Mouse (Mus musculus) testis, adult 10 weeks (tissue): ENCODE data around the gene Olfr906. TPM values are rescaled to one million over a fixed set of nuclear protein-coding genes. Genes with fewer than 3 reads are reported as not detected.

ENCODE experiments used
- polyA plus RNA-seq: library from polyadenylated mRNA; stranded (reverse); fragments of 350-450 nt; fragmentation: Illumina TruSeq; extraction: RNeasy Lipid Tissue Mini Kit (QIAGEN cat#74804); gene quantifications from one replicate; pipeline ENCODE4 v1.2.3, GENCODE M21; 2014; ENCODE audit warnings: low read depth, low replicate concordance

The Olfr906 gene
- 0.15 TPM for polyA plus RNA-seq

DNA sequence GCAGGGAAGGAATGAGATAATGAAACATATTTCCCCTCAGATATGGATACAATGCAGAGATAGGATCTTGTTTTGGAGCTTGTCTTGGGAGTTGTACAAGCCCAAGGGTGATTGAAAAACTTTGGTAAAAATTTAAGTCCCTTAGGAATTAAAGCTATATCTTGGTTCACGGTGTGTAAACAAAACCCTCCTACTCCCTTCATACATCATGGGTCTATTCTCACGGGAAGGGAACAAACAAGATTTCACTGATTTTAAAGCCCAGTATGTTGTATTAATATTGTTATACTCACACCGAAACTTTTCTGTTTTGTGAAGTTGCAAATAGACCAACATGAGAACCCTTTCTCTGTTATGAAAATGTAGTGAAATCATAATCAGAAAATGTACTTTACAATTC, at the start of gene Olfr906:
Gene Olfr906 (plus strand): TSS at position 301 of the 400 bp plus-strand sequence.

DNA sequence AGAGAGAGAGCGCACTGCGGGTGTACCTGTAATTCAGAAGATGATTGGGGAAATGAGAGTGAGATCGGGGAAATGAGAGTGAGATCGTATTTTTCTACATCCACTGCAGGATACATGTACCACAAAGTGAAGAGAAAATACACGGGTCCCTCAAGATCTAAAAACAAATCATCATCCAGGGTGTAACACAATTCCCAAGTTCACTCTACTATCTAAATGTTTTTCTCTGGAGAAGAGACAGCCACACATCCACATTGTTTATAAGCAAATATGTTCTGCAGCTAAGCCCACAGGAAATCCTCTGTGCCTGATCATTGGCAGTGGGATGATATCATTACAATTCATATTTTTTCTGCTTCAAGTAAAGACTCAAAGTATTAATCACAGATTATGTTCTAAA, 39.5 kb upstream of the Olfr906 start, which contains the start of gene Olfr902:
Gene Olfr902 (plus strand): TSS at position 301 of the 400 bp plus-strand sequence.

DNA sequence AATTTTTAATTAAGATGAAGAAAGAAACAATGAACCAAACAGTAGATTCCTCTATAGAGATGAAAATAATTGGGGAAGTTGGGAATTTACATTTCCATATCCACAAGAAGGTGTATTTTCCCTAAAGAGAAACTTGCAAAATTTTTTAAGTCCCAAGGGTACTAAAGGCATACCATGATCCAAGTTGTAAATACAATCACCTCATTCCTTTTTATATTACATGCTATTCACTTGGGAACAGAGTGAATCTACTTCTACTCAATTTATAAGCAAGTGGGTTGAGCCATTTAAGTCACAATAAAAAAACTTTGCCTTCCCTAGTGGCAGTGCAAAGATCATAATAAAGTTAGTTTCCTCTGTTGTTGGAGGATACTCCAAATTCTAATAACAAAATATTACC, 24.0 kb upstream of the Olfr906 start, which contains the start of gene Olfr904:
Gene Olfr904 (plus strand): TSS at position 301 of the 400 bp plus-strand sequence.

DNA sequence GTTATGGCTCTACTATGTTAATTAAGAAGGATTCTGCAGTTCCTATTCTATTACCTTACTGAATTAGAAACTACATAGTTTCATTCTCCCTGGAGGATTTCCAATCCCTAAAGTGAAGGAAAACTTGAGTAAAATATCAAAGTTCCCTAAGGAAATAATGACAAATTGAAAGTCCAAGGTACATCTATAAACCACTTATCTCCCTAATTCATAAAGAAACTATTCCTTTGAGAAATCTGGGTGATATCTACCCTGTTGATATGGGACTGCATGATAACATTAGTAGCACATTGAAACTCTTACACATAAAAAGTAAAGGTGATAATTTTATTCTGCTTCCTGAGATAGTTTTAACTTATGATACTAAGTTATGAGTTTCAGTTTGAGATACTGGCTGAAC, 16.1 kb upstream of the Olfr906 start, which contains the start of gene Olfr905:
Gene Olfr905 (plus strand): TSS at position 301 of the 400 bp plus-strand sequence.

DNA sequence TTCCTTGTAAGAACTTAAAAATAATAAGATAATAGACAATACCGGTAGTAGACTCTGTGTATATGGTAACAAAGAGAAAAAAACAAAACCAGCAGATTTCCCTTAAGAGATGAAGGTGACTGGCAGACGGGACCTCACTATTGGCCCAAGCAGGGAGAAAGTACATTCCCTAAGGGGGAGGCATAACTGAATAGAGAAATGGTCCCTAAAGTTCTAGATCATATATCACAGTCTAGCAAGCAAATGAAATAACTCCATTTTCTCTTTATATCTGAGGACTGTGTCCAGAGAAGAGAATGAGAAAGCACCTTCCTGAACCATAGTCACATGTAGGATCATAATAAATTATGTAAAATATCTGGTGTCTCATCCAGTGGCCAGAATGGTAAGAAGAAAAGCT, 8.6 kb downstream of the Olfr906 start, which contains the start of gene Olfr907:
Gene Olfr907 (plus strand): TSS at position 301 of the 400 bp plus-strand sequence.

DNA sequence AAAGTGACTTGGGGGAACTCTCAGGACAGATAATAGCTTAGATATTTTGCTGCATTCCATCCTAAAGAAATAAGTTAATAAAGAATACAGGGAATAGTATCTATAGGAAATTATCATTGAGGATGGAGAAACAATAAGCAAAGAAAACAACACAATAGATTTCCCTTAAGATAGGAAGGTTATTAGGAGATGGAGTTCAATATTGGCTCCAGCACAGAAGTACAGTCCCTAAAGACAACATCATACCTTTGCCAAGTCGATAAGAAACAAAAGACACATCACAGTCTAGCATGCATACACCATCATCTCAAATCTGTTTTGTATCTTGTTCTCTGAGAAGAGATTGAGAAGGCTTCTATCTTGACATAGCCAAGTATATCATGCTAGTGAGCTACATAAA, 34.4 kb downstream of the Olfr906 start, which contains the start of gene Olfr911-ps1:
Gene Olfr911-ps1 (plus strand): TSS at position 301 of the 400 bp plus-strand sequence.

DNA sequence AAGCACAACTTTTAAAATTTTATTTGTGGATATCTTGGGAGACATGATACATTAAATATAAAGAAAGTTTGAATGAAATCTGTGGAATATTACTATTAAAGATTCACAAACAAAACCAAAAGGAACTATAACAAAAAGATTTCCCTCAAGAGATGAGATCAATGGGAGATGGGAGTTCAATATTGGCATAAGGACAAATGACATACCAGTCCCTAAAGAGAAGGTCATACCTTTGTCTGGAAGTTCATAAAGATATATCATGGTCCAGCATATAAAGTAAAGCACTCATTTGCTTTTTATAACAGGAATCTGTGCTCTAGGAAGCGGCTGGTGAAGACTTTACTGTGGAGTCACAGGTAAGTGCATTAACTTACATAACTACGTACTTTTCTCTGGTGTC, 50.7 kb downstream of the Olfr906 start, which contains the start of gene Olfr910:
Gene Olfr910 (plus strand): TSS at position 301 of the 400 bp plus-strand sequence.

Other genes starting within 250 kb of the Olfr906 start
- gene Olfr143, start 234.3 kb upstream of the Olfr906 start, polyA plus RNA-seq: not detected
- gene Olfr895, start 219.2 kb upstream of the Olfr906 start, polyA plus RNA-seq: not detected
- 1.8 TPM for gene Olfr896-ps1, start 196.0 kb upstream of the Olfr906 start, polyA plus RNA-seq
- gene Olfr25, start 158.0 kb upstream of the Olfr906 start, polyA plus RNA-seq: 0.80 TPM
- gene Olfr898, start 138.7 kb upstream of the Olfr906 start, polyA plus RNA-seq: 0.17 TPM
- gene Olfr250, start 120.2 kb upstream of the Olfr906 start, polyA plus RNA-seq: not detected
- gene Olfr251, start 110.0 kb upstream of the Olfr906 start, polyA plus RNA-seq: not detected
- not detected for gene Olfr147, start 85.4 kb upstream of the Olfr906 start, polyA plus RNA-seq
- gene Olfr901, start 57.6 kb upstream of the Olfr906 start, polyA plus RNA-seq: not detected
- gene Olfr902, start 39.4 kb upstream of the Olfr906 start, polyA plus RNA-seq: not detected
- gene Olfr904, start 23.9 kb upstream of the Olfr906 start, polyA plus RNA-seq: not detected
- gene Olfr905, start 16.0 kb upstream of the Olfr906 start, polyA plus RNA-seq: not detected
- not detected for gene Olfr907, start 8.7 kb downstream of the Olfr906 start, polyA plus RNA-seq
- gene Olfr911-ps1, start 34.5 kb downstream of the Olfr906 start, polyA plus RNA-seq: not detected
- not detected for gene Olfr910, start 50.8 kb downstream of the Olfr906 start, polyA plus RNA-seq
- gene Olfr912, start 93.1 kb downstream of the Olfr906 start, polyA plus RNA-seq: not detected
- gene Olfr913, start 105.7 kb downstream of the Olfr906 start, polyA plus RNA-seq: not detected
- not detected for gene Olfr914, start 118.0 kb downstream of the Olfr906 start, polyA plus RNA-seq
- gene Olfr916, start 172.8 kb downstream of the Olfr906 start, polyA plus RNA-seq: not detected
- gene Olfr917, start 178.8 kb downstream of the Olfr906 start, polyA plus RNA-seq: not detected
- gene Olfr918, start 187.5 kb downstream of the Olfr906 start, polyA plus RNA-seq: not detected
- not detected for gene Olfr919, start 216.6 kb downstream of the Olfr906 start, polyA plus RNA-seq
- 8.6 TPM for gene Vwa5a, start 231.2 kb downstream of the Olfr906 start, polyA plus RNA-seq